In genomic region chr10:127676691-127677548, GRCm38 (mm10) we compare ENCODE assay signal across 8 mouse cellular contexts. TPM values are rescaled to one million over a fixed set of nuclear protein-coding genes. Genes with fewer than 3 reads are reported as not detected.
DNase-seq lines count a peak whose midpoint lies in the region; ATAC-seq lines count a peak whose summit lies in the region.

No protein-coding gene starts in this region.

- no peaks in the 10 kb centered on the region for H3K27me3 ChIP-seq in heart, embryonic 14.5 days (ENCODE audit: control insufficient read depth, insufficient read depth, low read length)
- H3K27me3 ChIP-seq in liver, embryonic 13.5 days, result no peaks in the 10 kb centered on the region
- no peaks in the 10 kb centered on the region for H3K27me3 ChIP-seq in stomach, embryonic 16.5 days (ENCODE audit: control insufficient read depth, insufficient read depth, low read length)

- peak overlapping the region; percentile 71 for H3K4me3 ChIP-seq in brown adipose tissue, adult 24 weeks (ENCODE audit: insufficient read depth, low read depth, low read length)
- H3K4me3 ChIP-seq in heart, embryonic 14.5 days (ENCODE audit: control insufficient read depth in 1 of 2, insufficient read depth in 1 of 2, low read depth in 1 of 2, low read length in 2 of 2), result peak overlapping the region; percentile 70 to 78
- peak overlapping the region; percentile 87 for H3K4me3 ChIP-seq in liver, embryonic 13.5 days (replicated peaks)
- H3K4me3 ChIP-seq in stomach, embryonic 16.5 days (replicated peaks; ENCODE audit: low read length), result peak overlapping the region; percentile 72

- peak; percentile 98 for DNase-seq in CD4-positive, CD25-positive, alpha-beta regulatory T cell, adult 2 months (ENCODE audit: low read depth, low spot score)
- peak; percentile 83 for DNase-seq in fat pad, adult 2 months (ENCODE audit: extremely low read depth, low read depth, low spot score)
- peak; percentile 96 for DNase-seq in kidney, postnatal 14 days
- peak; percentile 88 for DNase-seq in liver, embryonic 13.5 days
- DNase-seq in neural tube, embryonic 10.5 days (ENCODE audit: extremely low spot score, low spot score), result peak; percentile 94

- no peaks in the 10 kb centered on the region for H3K9me3 ChIP-seq in heart, embryonic 14.5 days (ENCODE audit: control insufficient read depth, low read length)
- H3K9me3 ChIP-seq in liver, embryonic 13.5 days (replicated peaks), result no peaks in the 10 kb centered on the region
- H3K9me3 ChIP-seq in stomach, embryonic 16.5 days (replicated peaks; ENCODE audit: control insufficient read depth, low read length), result no peaks in the 10 kb centered on the region

- WGBS in heart, embryonic 14.5 days, result under 1% methylated on average over 69 of the region's 71 CpGs
- WGBS in liver, embryonic 13.5 days (ENCODE audit: insufficient replicate concordance), result under 1% methylated on average over 71 of the region's 71 CpGs
- under 1% methylated on average over 71 of the region's 71 CpGs for WGBS in stomach, embryonic 16.5 days

- ATAC-seq in heart, embryonic 14.5 days (ENCODE audit: insufficient number of reproducible peaks, insufficient read depth, low FRiP score, low read depth), result peak; percentile 93
- peak; percentile 93 for ATAC-seq in liver, embryonic 13.5 days (ENCODE audit: low read depth)
- ATAC-seq in stomach, embryonic 16.5 days (ENCODE audit: insufficient read depth, low FRiP score), result peak; percentile 97

- peak overlapping the region; percentile 77 for H3K9ac ChIP-seq in heart, embryonic 14.5 days (ENCODE audit: low read length)
- H3K9ac ChIP-seq in liver, embryonic 13.5 days, result peak overlapping the region; percentile 82
- peak overlapping the region; percentile 74 for H3K9ac ChIP-seq in stomach, embryonic 16.5 days (ENCODE audit: low read length)

- peak overlapping the region; percentile 76 for H3K4me2 ChIP-seq in heart, embryonic 14.5 days (ENCODE audit: low read length)
- peak overlapping the region; percentile 95 for H3K4me2 ChIP-seq in liver, embryonic 13.5 days
- peak overlapping the region; percentile 96 for H3K4me2 ChIP-seq in stomach, embryonic 16.5 days (ENCODE audit: low read depth, low read length)

- no peaks in the 10 kb centered on the region for H3K36me3 ChIP-seq in heart, embryonic 14.5 days (ENCODE audit: control insufficient read depth, insufficient read depth, low read length)
- H3K36me3 ChIP-seq in liver, embryonic 13.5 days, result no peaks in the 10 kb centered on the region
- H3K36me3 ChIP-seq in stomach, embryonic 16.5 days (ENCODE audit: control insufficient read depth, insufficient read depth, low read length), result no peaks in the 10 kb centered on the region

- no peaks in the 10 kb centered on the region for H3K4me1 ChIP-seq in brown adipose tissue, adult 24 weeks (ENCODE audit: control insufficient read depth, insufficient read depth, insufficient read length, low read length)
- peaks cover 0 to 7% of the 10 kb centered on the region in 2 experiments; a peak in 1 of 4 replicates for H3K4me1 ChIP-seq in heart, embryonic 14.5 days (ENCODE audit: control insufficient read depth in 2 of 2, insufficient read depth in 2 of 2, low read length in 2 of 2)
- H3K4me1 ChIP-seq in liver, embryonic 13.5 days (replicated peaks), result peaks cover 23% of the 10 kb centered on the region
- peaks cover 9% of the 10 kb centered on the region for H3K4me1 ChIP-seq in stomach, embryonic 16.5 days (ENCODE audit: control insufficient read depth, insufficient read depth, low read length)

- peak overlapping the region; percentile 60 for H3K27ac ChIP-seq in brown adipose tissue, adult 24 weeks (replicated peaks; ENCODE audit: low read depth, low read length)
- peak overlapping the region; percentile 58 to 66; a peak in 3 of 4 replicates for H3K27ac ChIP-seq in heart, embryonic 14.5 days (replicated peaks in 1 of 2; ENCODE audit: control insufficient read depth in 1 of 2, insufficient read depth in 1 of 2, low read depth in 2 of 2, low read length in 2 of 2)
- H3K27ac ChIP-seq in liver, embryonic 13.5 days, result peak overlapping the region; percentile 83
- H3K27ac ChIP-seq in stomach, embryonic 16.5 days (ENCODE audit: low read length), result peak overlapping the region; percentile 72

RNA-seq across cellular contexts. Expression of gene Nab2, which starts 8.6 kb away (rescaled TPM):
- polyA plus RNA-seq in brown adipose tissue, adult 24 weeks (2012; ENCODE audit: insufficient read depth, insufficient read length, missing spikeins), result 4.2 and 6.3 TPM in 2 replicates
- 6.4 and 9.0 TPM in 2 replicates for polyA plus RNA-seq in heart, embryonic 14.5 days (2014; fragmentation: Nextera tagmentation; extraction: Ambion mirVana)
- polyA plus RNA-seq in liver, embryonic 13.5 days (2015; fragmentation: Nextera tagmentation; extraction: Ambion mirVana), result 1.5 and 2.1 TPM in 2 replicates
- polyA plus RNA-seq in stomach, embryonic 16.5 days (2015; fragmentation: Nextera tagmentation; extraction: Ambion mirVana), result 9.9 and 10.1 TPM in 2 replicates

RNA-seq across cellular contexts. Expression of gene Nemp1, which starts 10.2 kb away (rescaled TPM):
- 1.0 and 2.5 TPM in 2 replicates for polyA plus RNA-seq in brown adipose tissue, adult 24 weeks (2012; ENCODE audit: insufficient read depth, insufficient read length, missing spikeins)
- polyA plus RNA-seq in heart, embryonic 14.5 days (2014; fragmentation: Nextera tagmentation; extraction: Ambion mirVana), result 8.8 and 11.8 TPM in 2 replicates
- polyA plus RNA-seq in liver, embryonic 13.5 days (2015; fragmentation: Nextera tagmentation; extraction: Ambion mirVana), result 5.0 and 6.3 TPM in 2 replicates
- polyA plus RNA-seq in stomach, embryonic 16.5 days (2015; fragmentation: Nextera tagmentation; extraction: Ambion mirVana), result 8.8 and 10.0 TPM in 2 replicates

RNA-seq across cellular contexts. Expression of gene Myo1a, which starts 28.1 kb away (rescaled TPM):
- not detected in 2 replicates for polyA plus RNA-seq in brown adipose tissue, adult 24 weeks (2012; ENCODE audit: insufficient read depth, insufficient read length, missing spikeins)
- 0.12 TPM in 1 of 2 replicates, not detected in the other for polyA plus RNA-seq in heart, embryonic 14.5 days (2014; fragmentation: Nextera tagmentation; extraction: Ambion mirVana)
- 0.17 TPM in 2 replicates for polyA plus RNA-seq in liver, embryonic 13.5 days (2015; fragmentation: Nextera tagmentation; extraction: Ambion mirVana)
- polyA plus RNA-seq in stomach, embryonic 16.5 days (2015; fragmentation: Nextera tagmentation; extraction: Ambion mirVana), result 24.5 and 28.6 TPM in 2 replicates

RNA-seq across cellular contexts. Expression of gene Stat6, which starts 34.1 kb away (rescaled TPM):
- polyA plus RNA-seq in brown adipose tissue, adult 24 weeks (2012; ENCODE audit: insufficient read depth, insufficient read length, missing spikeins), result 24.7 and 28.8 TPM in 2 replicates
- polyA plus RNA-seq in heart, embryonic 14.5 days (2014; fragmentation: Nextera tagmentation; extraction: Ambion mirVana), result 25.2 and 25.7 TPM in 2 replicates
- 12.3 and 15.5 TPM in 2 replicates for polyA plus RNA-seq in liver, embryonic 13.5 days (2015; fragmentation: Nextera tagmentation; extraction: Ambion mirVana)
- 49.7 and 60.3 TPM in 2 replicates for polyA plus RNA-seq in stomach, embryonic 16.5 days (2015; fragmentation: Nextera tagmentation; extraction: Ambion mirVana)

RNA-seq across cellular contexts. Expression of gene Tac2, which starts 47.4 kb away (rescaled TPM):
- not detected in 2 replicates for polyA plus RNA-seq in brown adipose tissue, adult 24 weeks (2012; ENCODE audit: insufficient read depth, insufficient read length, missing spikeins)
- 1.3 TPM in 1 of 2 replicates, not detected in the other for polyA plus RNA-seq in heart, embryonic 14.5 days (2014; fragmentation: Nextera tagmentation; extraction: Ambion mirVana)
- 11.4 and 14.2 TPM in 2 replicates for polyA plus RNA-seq in liver, embryonic 13.5 days (2015; fragmentation: Nextera tagmentation; extraction: Ambion mirVana)
- polyA plus RNA-seq in stomach, embryonic 16.5 days (2015; fragmentation: Nextera tagmentation; extraction: Ambion mirVana), result 0.72 and 1.8 TPM in 2 replicates

Comparison
In these comparisons a context has a peak if more than half of its experiments do, and no peak if none do; other contexts are left out.
1. Peak in every context shown above with its lines: DNase-seq, ATAC-seq, H3K4me3 ChIP-seq and H3K27ac ChIP-seq.
2. RNA of gene Myo1a, which starts 28.1 kb away (polyA plus RNA-seq): 24.5 to 28.6 TPM in stomach, embryonic 16.5 days; 0.17 TPM in liver, embryonic 13.5 days, 0.12 TPM in heart, embryonic 14.5 days and not detected in brown adipose tissue, adult 24 weeks; every median in the first group is over 10 times any median in the second.